Mouse (Mus musculus): ENCODE data around the gene Crtc1. TPM values are rescaled to one million over a fixed set of nuclear protein-coding genes. Genes with fewer than 3 reads are reported as not detected.

Crtc1 gene
- polyA plus RNA-seq, 1 experiment from 2014 or later = 57.4 TPM

DNA sequence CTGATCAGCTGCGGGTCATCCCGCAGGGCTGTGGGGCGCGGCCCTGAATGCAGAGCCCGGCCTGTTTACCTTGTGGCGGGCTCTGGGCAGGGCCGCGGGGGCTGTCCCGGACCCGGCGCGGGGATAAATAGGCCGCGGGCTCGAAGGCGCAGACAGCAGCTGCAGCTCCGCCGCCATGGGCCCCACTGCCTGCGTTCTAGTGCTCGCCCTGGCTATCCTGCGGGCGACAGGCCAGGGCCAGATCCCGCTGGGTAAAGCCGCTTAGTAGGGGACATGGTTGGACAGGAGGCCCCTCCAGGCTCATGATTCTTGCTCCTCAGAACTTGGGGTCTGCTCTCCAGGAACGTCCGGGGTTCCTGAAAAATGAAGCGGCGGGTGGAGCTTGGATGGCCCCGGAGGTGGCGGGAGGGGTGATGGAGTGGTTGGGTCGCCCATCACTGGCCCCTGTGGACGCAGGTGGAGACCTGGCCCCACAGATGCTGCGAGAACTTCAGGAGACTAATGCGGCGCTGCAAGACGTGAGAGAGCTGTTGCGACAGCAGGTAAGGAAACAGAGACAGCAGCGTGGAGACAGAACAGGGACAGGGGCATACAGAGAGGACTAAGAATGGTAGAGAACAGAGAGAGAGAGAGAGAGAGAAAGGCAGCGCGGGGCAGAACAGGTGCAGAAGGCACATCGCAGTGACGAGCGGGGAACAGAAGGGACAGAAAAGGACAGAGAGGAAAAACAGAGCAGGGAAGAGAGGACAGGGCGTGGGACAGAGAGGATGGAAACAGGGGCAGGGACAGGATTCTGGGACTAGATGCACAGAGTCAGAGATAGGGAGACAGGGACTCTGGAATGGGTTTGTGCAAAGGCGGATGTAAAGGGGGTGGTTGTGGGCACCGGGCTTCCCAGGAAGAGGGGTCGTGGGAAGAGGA, 65.7 kb downstream of the Crtc1 start, which contains the start of gene Comp:
Gene Comp (plus strand): TSS at position 162 of the 921 bp plus-strand sequence.
- Histone ChIP-seq H3K4me3 (peak within 1 kb of the TSS; percentile 29), H3K9ac (no peak within 1 kb of the TSS), H3K4me2 (peak within 1 kb of the TSS; percentile 51), H3K4me1 (replicated peaks) (peaks cover 31% of the 10 kb centered on the region), H3K36me3 (no peaks in the 10 kb centered on the region), H3K27me3 (peaks cover 77% of the 10 kb centered on the region), H3K9me3 (no peaks in the 10 kb centered on the region), H3K27ac (replicated peaks) (no peak within 1 kb of the TSS)
- 3% methylated on average over 47 of the region's 47 CpGs for WGBS
- 0 out of 2 replicates have a peak, but pooled peaks have one; percentile 9 for ATAC-seq (ENCODE audit: low FRiP score, low read depth)

GRCm38 (mm10) chr8:70371951-70372350, 67.4 kb downstream of the Crtc1 start:
- no peaks in the 10 kb centered on the region for H3K9me3 ChIP-seq

DNA sequence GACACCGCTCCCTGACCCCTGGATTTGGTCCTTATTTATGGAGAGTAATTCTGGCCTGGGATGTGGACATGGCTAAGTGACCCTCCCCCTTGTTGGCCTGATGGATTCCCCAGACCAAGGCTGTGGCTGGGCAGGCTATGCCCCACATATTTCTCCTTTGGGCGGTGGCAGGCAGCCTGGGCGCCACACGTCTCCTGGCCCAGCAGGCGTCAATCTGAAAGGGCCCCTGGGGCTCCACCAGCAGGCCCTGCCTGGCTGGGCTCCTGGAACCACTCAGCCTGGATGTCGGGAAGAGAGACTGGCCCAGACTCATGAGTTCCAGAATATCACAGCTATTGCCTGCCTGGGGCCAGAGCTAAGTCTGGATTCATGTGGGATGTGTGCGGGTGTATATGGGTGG, 68.9 kb downstream of the Crtc1 start:
- peaks cover 46% of the 10 kb centered on the region for H3K27me3 ChIP-seq
- H3K4me3 ChIP-seq = no peak overlapping the region
- no peak overlapping the region for H3K9ac ChIP-seq
- no peaks in the 10 kb centered on the region for H3K36me3 ChIP-seq
- WGBS = 77% methylated on average over 7 of the region's 7 CpGs
- peaks cover 22% of the 10 kb centered on the region for H3K4me1 ChIP-seq (replicated peaks)
- H3K9me3 ChIP-seq = no peaks in the 10 kb centered on the region
- ATAC-seq (ENCODE audit: low FRiP score, low read depth) = no peak
- no peak overlapping the region for H3K4me2 ChIP-seq
- no peak overlapping the region for H3K27ac ChIP-seq (replicated peaks)

More at GRCm38 (mm10) chr8:70371951-70372350, 67.4 kb downstream of the Crtc1 start:
- Histone ChIP-seq H3K36me3 (no peaks in the 10 kb centered on the region), H3K9ac (no peak overlapping the region), H3K4me3 (no peak overlapping the region), H3K4me2 (no peak overlapping the region), H3K27ac (replicated peaks) (no peak overlapping the region), H3K4me1 (replicated peaks) (peaks cover 31% of the 10 kb centered on the region), H3K27me3 (peaks cover 61% of the 10 kb centered on the region)
- no peak for ATAC-seq (ENCODE audit: low FRiP score, low read depth)
- 36% methylated on average over 6 of the region's 6 CpGs for WGBS

- no peak for ATAC-seq (ENCODE audit: low FRiP score, low read depth)
- Histone ChIP-seq H3K4me2 (no peak overlapping the region), H3K9me3 (no peaks in the 10 kb centered on the region), H3K36me3 (no peaks in the 10 kb centered on the region), H3K27ac (replicated peaks) (no peak overlapping the region), H3K4me1 (replicated peaks) (no peaks in the 10 kb centered on the region), H3K4me3 (no peak overlapping the region), H3K9ac (no peak overlapping the region), H3K27me3 (peaks cover 7% of the 10 kb centered on the region)
- WGBS = 66% methylated on average over 5 of the region's 5 CpGs
Measured at GRCm38 (mm10) chr8:70366588-70366987, 72.8 kb downstream of the Crtc1 start.

GRCm38 (mm10) chr8:70364066-70364465, 75.3 kb downstream of the Crtc1 start:
- WGBS = 35% methylated on average over 5 of the region's 5 CpGs
- ATAC-seq (ENCODE audit: low FRiP score, low read depth) = no peak
- H3K36me3 ChIP-seq = no peaks in the 10 kb centered on the region
- no peaks in the 10 kb centered on the region for H3K27me3 ChIP-seq
- H3K9me3 ChIP-seq = no peaks in the 10 kb centered on the region
- no peak overlapping the region for H3K27ac ChIP-seq (replicated peaks)
- no peak overlapping the region for H3K9ac ChIP-seq
- H3K4me1 ChIP-seq (replicated peaks) = no peaks in the 10 kb centered on the region
- H3K4me3 ChIP-seq = no peak overlapping the region
- no peak overlapping the region for H3K4me2 ChIP-seq

DNA sequence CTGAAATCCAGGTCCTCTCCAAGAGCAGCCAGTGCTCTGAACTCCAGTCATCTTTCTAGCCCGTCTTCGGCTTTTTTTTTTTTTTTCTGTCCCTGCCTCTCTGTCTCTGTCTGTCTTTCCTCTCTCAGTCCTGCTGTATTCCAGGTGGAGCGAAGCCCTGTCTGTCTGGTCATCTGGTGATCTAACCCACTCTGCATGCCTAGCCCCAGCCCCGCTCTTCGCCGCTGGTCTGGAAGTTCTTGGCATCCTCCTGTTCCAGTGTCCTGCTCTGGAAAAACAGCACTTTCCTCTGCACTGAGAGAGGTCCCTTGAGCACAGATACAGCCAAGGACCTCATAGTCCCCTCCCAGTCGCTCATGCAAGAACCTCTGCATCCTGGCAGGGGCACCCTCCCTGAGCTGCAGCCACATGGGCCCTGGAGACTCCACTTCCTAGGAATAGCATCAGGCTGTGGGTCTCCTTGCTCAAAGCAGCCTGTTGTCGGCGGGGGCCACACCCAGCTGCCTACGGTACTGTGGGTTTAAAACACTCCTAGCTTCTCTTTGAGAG, 77.8 kb downstream of the Crtc1 start:
- ATAC-seq (ENCODE audit: low FRiP score, low read depth) = no peak

DNA sequence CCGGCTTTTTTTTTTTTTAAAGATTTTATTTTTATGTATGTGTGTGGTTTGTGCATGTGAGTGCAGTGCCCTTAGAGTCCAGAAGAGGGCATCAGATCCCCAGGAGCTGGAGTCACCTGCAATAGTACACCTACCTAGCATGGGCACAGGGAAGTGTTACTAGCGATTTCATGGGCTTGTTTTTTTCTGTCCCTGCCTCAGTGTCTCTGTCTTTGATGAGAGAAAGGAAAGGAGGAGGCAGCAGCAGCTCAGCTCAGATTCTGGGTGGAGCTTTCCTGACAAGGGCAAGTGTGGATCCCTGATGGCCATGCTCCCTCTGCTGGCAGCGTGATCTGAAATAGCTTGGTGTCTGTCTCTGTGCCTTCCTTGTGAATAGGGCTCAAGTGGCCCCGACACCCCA, 78.6 kb downstream of the Crtc1 start:
- ATAC-seq (ENCODE audit: low FRiP score, low read depth) = no peak
- H3K27me3 ChIP-seq = 0 out of 2 replicates have a peak, but pooled peaks cover 5% of the 10 kb centered on the region

More for the DNA sequence above, 77.8 kb downstream of the Crtc1 start:
- Histone ChIP-seq H3K27me3 (0 out of 2 replicates have a peak, but pooled peaks cover 5% of the 10 kb centered on the region), H3K4me3 (no peak overlapping the region), H3K9me3 (no peaks in the 10 kb centered on the region), H3K36me3 (no peaks in the 10 kb centered on the region), H3K4me2 (no peak overlapping the region), H3K27ac (replicated peaks) (no peak overlapping the region), H3K9ac (no peak overlapping the region), H3K4me1 (replicated peaks) (no peaks in the 10 kb centered on the region)
- 80% methylated on average over 10 of the region's 10 CpGs for WGBS

DNA sequence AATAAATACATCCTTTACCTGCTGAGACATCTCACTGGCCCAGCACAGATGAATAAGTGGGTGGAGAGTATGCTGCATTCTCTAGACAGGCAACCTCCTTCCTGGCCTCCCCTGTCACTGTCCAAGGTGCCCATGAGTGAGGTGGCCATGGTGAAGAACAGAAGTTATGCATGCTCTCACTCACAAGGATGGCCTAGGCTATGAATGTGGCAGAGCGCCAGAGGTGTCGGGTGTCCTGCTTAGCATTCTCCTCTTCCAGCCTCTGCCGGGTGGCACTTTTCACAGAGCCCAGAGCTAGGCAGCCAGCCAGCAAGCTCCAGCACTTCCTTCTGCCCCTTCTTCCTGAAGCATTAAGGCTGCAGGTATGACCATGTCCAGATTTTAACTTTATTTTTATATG, 80.0 kb downstream of the Crtc1 start:
- WGBS = 42% methylated on average over 3 of the region's 3 CpGs
- ATAC-seq (ENCODE audit: low FRiP score, low read depth) = no peak
- no peak overlapping the region for H3K27ac ChIP-seq (replicated peaks)

More for the DNA sequence above, 78.6 kb downstream of the Crtc1 start:
- H3K9me3 ChIP-seq = no peaks in the 10 kb centered on the region
- no peaks in the 10 kb centered on the region for H3K4me1 ChIP-seq (replicated peaks)
- no peak overlapping the region for H3K4me3 ChIP-seq
- no peak overlapping the region for H3K27ac ChIP-seq (replicated peaks)
- 53% methylated on average over 4 of the region's 4 CpGs for WGBS
- H3K36me3 ChIP-seq = no peaks in the 10 kb centered on the region
- H3K4me2 ChIP-seq = no peak overlapping the region
- H3K9ac ChIP-seq = no peak overlapping the region

GRCm38 (mm10) chr8:70356111-70356510, 83.3 kb downstream of the Crtc1 start:
- no peaks in the 10 kb centered on the region for H3K36me3 ChIP-seq
- 82% methylated on average over 1 of the region's 1 CpGs for WGBS
- H3K4me2 ChIP-seq = no peak overlapping the region
- peaks cover 23% of the 10 kb centered on the region for H3K4me1 ChIP-seq (replicated peaks)
- H3K9me3 ChIP-seq = no peaks in the 10 kb centered on the region
- no peak for ATAC-seq (ENCODE audit: low FRiP score, low read depth)
- H3K27me3 ChIP-seq = 0 out of 2 replicates have a peak, but pooled peaks cover 5% of the 10 kb centered on the region
- H3K4me3 ChIP-seq = no peak overlapping the region
- no peak overlapping the region for H3K9ac ChIP-seq
- no peak overlapping the region for H3K27ac ChIP-seq (replicated peaks)

More for the DNA sequence above, 80.0 kb downstream of the Crtc1 start:
- Histone ChIP-seq H3K4me2 (no peak overlapping the region), H3K27me3 (0 out of 2 replicates have a peak, but pooled peaks cover 5% of the 10 kb centered on the region), H3K9ac (no peak overlapping the region), H3K4me3 (no peak overlapping the region), H3K9me3 (no peaks in the 10 kb centered on the region), H3K36me3 (no peaks in the 10 kb centered on the region), H3K4me1 (replicated peaks) (0 out of 2 replicates have a peak, but pooled peaks cover under 1% of the 10 kb centered on the region)

DNA sequence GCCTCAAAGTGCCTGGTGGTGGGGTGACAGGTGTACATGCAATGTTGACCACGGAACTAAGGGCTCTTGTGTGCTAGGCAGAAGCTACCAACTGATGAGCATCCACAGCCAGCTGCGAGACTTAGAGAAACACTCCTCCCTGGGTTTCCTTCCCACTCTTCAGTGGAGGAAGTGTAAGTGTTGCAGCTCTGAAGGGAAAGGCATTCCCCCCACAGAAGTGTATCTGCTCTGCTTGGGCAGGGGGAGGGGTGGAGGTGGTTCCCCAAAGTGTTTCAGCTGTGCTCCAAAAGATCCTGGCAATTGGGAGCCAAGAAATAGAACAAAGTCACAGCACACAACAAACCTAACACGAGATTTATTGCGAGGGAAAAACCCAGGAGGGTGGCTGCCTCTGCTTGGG, 85.4 kb downstream of the Crtc1 start:
- ATAC-seq (ENCODE audit: low FRiP score, low read depth) = no peak
- Histone ChIP-seq H3K4me2 (peak overlapping the region; percentile 99), H3K4me3 (peak overlapping the region; percentile 100), H3K27me3 (0 out of 2 replicates have a peak, but pooled peaks cover 5% of the 10 kb centered on the region), H3K4me1 (replicated peaks) (peaks cover 44% of the 10 kb centered on the region), H3K9ac (peak overlapping the region; percentile 67), H3K27ac (replicated peaks) (peak overlapping the region; percentile 90), H3K36me3 (no peaks in the 10 kb centered on the region), H3K9me3 (no peaks in the 10 kb centered on the region)
- 69% methylated on average over 4 of the region's 4 CpGs for WGBS

DNA sequence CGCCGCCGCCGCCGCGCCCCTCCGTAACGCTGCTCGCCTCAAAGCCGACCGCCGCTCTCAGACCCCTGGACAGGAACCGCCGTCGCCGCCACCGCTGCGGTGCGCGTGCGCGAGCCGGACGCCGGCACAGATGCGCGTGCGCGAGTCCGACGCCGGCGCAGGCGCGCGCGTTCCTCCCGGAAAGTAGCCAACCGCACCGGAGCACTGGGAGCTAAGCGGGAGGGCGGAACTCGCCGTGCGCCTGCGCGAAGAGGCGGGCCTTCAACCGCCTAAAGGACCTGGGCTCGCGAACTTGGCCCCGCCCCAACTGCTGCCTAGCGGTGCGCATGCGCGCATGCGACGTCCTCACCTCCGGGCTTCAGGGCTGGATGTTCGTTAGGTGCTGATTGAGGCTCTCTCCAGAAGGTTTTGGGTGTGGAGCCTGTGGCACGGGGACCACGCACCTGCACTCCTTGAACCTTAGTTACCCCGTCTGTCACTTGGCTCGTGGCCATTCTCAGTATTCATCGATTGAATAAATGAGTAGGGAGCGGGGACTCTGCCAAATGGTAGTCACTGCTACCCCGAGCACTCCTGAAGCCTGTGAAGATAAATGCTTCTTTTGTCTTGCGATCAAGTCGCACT, 86.1 kb downstream of the Crtc1 start, which contains the start of gene Upf1:
Gene Upf1 (minus strand): TSS at position 85 of the 624 bp plus-strand sequence.
- H3K4me1 ChIP-seq (replicated peaks) = peaks cover 50% of the 10 kb centered on the region
- no peaks in the 10 kb centered on the region for H3K36me3 ChIP-seq
- peak; percentile 91 for ATAC-seq (ENCODE audit: low FRiP score, low read depth)

More for the DNA sequence above, 86.1 kb downstream of the Crtc1 start, which contains the start of gene Upf1:
- Histone ChIP-seq H3K9me3 (no peaks in the 10 kb centered on the region), H3K4me2 (peak within 1 kb of the TSS; percentile 99), H3K27ac (replicated peaks) (peak within 1 kb of the TSS; percentile 90), H3K9ac (peak within 1 kb of the TSS; percentile 100), H3K4me3 (peak within 1 kb of the TSS; percentile 100), H3K27me3 (no peaks in the 10 kb centered on the region)
- under 1% methylated on average over 52 of the region's 69 CpGs for WGBS
